Mouse (Mus musculus) embryonic fibroblast, embryonic 13.5 days (primary cell): Measurements from ENCODE around the gene Avpr1a.

Source experiments
- CTCF ChIP-seq: IDR thresholded peaks from 2 replicates; pipeline ENCODE4 v1.5.1; 2011; ENCODE audit warnings: mild to moderate bottlenecking, control low read depth, low read length, moderate library complexity, borderline replicate concordance; ENCODE audit not compliant: insufficient read depth
- POLR2A ChIP-seq: IDR thresholded peaks from 2 replicates; pipeline ENCODE4 v1.6.1; 2011; ENCODE audit warnings: low read depth, mild to moderate bottlenecking, control low read depth, low read length, moderate library complexity

GRCm38 (mm10) chr10:122448717-122449611 lies 665 bp downstream of the Avpr1a start:
- TF ChIP-seq CTCF (no peak), POLR2A (no peak)
